Comparison of ENCODE assay signal across 17 mouse cellular contexts in the genomic region with DNA sequence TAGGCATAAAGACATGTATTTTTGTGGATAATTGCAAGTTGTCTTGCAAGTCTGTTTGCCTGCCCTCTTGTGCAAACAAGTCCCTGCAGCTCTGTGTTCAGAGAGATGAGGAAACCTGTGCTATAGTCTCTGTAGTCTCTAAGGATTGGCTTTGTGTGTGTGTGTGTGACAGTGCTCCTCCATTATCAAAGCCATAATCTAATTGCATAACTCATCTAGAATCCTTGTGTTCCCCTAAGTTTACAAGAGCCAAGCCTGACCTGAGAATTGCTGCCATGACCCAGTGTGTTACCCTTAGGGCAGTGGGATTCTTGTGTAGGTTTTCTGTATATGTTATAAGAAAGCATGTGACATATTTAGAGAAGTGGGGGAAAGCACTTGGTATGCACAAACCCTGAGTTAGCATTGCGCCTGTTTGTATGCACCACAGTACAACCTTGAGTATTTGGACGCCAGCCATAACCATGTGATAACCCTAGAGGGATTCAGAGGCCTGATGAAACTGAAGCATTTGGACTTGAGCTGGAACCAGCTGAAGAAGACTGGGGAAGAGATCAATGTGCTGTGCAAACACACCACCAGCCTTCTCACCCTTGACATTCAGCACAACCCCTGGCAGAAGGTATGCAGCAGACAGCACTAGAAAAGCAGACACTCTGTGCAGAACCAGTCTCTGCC. TPM values are rescaled to one million over a fixed set of nuclear protein-coding genes. Genes with fewer than 3 reads are reported as not detected.
DNase-seq lines count a peak whose midpoint lies in the region; TF ChIP-seq lines count a peak whose summit lies in the region.
"Had no signal": no experiment of that assay in that cellular context is flagged by ENCODE, and none has a peak within 500 bp of the region (broad histone marks: within the 10 kb centered on the region; RNA-seq: fewer than 3 reads in every experiment).

No protein-coding gene starts in this region.

- no peak overlapping the region for H3K4me3 ChIP-seq in heart, adult 2 months
- no peak overlapping the region for H3K4me3 ChIP-seq in kidney, adult 2 months (ENCODE audit: insufficient read depth, low read depth, low read length)
- H3K4me3 ChIP-seq: left cerebral cortex, adult 2 months; limb, embryonic 12.5 days; megakaryocyte, embryonic 14.5 days; neural tube, embryonic 13.5 days had no signal

- TF ChIP-seq POLR2A in heart, adult 2 months (IDR thresholded peaks at IDR 0.05; ENCODE audit: insufficient read depth, low read depth, low read length) = no peak
- TF ChIP-seq POLR2A in kidney, adult 2 months (IDR thresholded peaks at IDR 0.05; ENCODE audit: low read depth, low read length) = no peak

- H3K4me1 ChIP-seq in heart, adult 2 months (ENCODE audit: control insufficient read depth, insufficient read depth, low read length) = no peaks in the 10 kb centered on the region
- no peaks in the 10 kb centered on the region for H3K4me1 ChIP-seq in kidney, adult 2 months (ENCODE audit: control insufficient read depth, insufficient read depth, low read length)
- H3K4me1 ChIP-seq: limb, embryonic 12.5 days; megakaryocyte, embryonic 14.5 days; neural tube, embryonic 13.5 days had no signal

- H3K79me2 ChIP-seq in heart, adult 2 months (replicated peaks; ENCODE audit: control insufficient read depth, insufficient read depth, low read length) = no peaks in the 10 kb centered on the region

- no peaks in the 10 kb centered on the region for H3K27me3 ChIP-seq in heart, adult 2 months (ENCODE audit: control insufficient read depth, insufficient read depth, low read length)
- no peaks in the 10 kb centered on the region for H3K27me3 ChIP-seq in kidney, adult 2 months (replicated peaks; ENCODE audit: control insufficient read depth, insufficient read depth, low read length)
- H3K27me3 ChIP-seq: limb, embryonic 12.5 days; megakaryocyte, embryonic 14.5 days; neural tube, embryonic 13.5 days had no signal

- no peak for TF ChIP-seq EP300 in heart, adult 2 months (IDR thresholded peaks at IDR 0.05; ENCODE audit: insufficient read depth, low read depth, low read length)

- no peak overlapping the region for H3K27ac ChIP-seq in heart, adult 2 months
- H3K27ac ChIP-seq in kidney, adult 2 months (ENCODE audit: insufficient read depth, low read depth, low read length) = no peak overlapping the region
- H3K27ac ChIP-seq: left cerebral cortex, adult 2 months; limb, embryonic 12.5 days; neural tube, embryonic 13.5 days had no signal

- no peak for TF ChIP-seq CTCF in heart, adult 2 months (IDR thresholded peaks at IDR 0.05)
- no peak for TF ChIP-seq CTCF in kidney, adult 2 months (conservative IDR thresholded peaks at IDR 0.05; ENCODE audit: insufficient read depth, insufficient read length, low read depth, low read length)

- no peaks in the 10 kb centered on the region for H3K36me3 ChIP-seq in heart, adult 2 months (ENCODE audit: control insufficient read depth, insufficient read depth, low read length)
- H3K36me3 ChIP-seq in kidney, adult 2 months (ENCODE audit: control insufficient read depth, insufficient read depth, low read length) = no peaks in the 10 kb centered on the region
- H3K36me3 ChIP-seq: limb, embryonic 12.5 days; neural tube, embryonic 13.5 days had no signal

- DNase-seq in heart, adult 18-20 months = peak; percentile 30 to 37
- DNase-seq in heart, adult 2 months = no peak
- DNase-seq in kidney, adult 2 months = peak; percentile 45
- no peak for DNase-seq in kidney, postnatal 4 days
- DNase-seq in 416B (ENCODE audit: low read depth) = peak; percentile 39
- peak; percentile 86 for DNase-seq in adrenal gland, postnatal 10 days
- no peak for DNase-seq in embryo, embryonic 10.5 days (ENCODE audit: low spot score)
- no peak for DNase-seq in left cerebral cortex, adult 11 months (ENCODE audit: low spot score)
- DNase-seq: B cell, adult 2 months; cerebellum, adult 18-20 months; gastrocnemius, postnatal 36 days; thymus, adult 2 months had no signal

- 48% methylated on average over 2 of the region's 2 CpGs for WGBS in heart, adult 2 months
- 76% methylated on average over 2 of the region's 2 CpGs for WGBS in kidney, adult 2 months

- no peak overlapping the region for H3K9ac ChIP-seq in heart, adult 2 months (ENCODE audit: low read depth, low read length)
- H3K9ac ChIP-seq: limb, embryonic 12.5 days; neural tube, embryonic 13.5 days had no signal

- intact Hi-C loops in heart, adult 2 months (cut with DNase I) = no loop called here

RNA-seq across cellular contexts. Expression of a gene that starts 35.2 kb away (rescaled TPM):
- total RNA-seq in heart, adult 18-20 months (2021) = under 1 TPM; 0.08 to 0.47 TPM
- total RNA-seq in heart, adult 2 months (2021) = under 1 TPM; 0.10 to 0.14 TPM
- polyA plus RNA-seq in heart, adult 2 months (2012; rRNA removed) = 0.08 and 0.12 TPM in 2 replicates
- 0.07 TPM in 1 of 2 replicates, not detected in the other for polyA plus RNA-seq in kidney, adult 2 months (2012; rRNA removed)
- 1 to 10 TPM; 2.1 to 3.2 TPM for total RNA-seq in adrenal gland, postnatal 10 days (2021)
- polyA plus RNA-seq: large intestine, adult 2 months had no signal

RNA-seq across cellular contexts. Expression of a gene that starts 59.3 kb away (rescaled TPM):
- 1 to 10 TPM; 3.4 to 3.7 TPM for total RNA-seq in heart, adult 18-20 months (2021)
- total RNA-seq in heart, adult 2 months (2021) = 1 to 10 TPM; 3.4 to 3.6 TPM
- 2.4 and 4.2 TPM in 2 replicates for polyA plus RNA-seq in heart, adult 2 months (2012; rRNA removed)
- 3.2 and 3.4 TPM in 2 replicates for polyA plus RNA-seq in kidney, adult 2 months (2012; rRNA removed)
- 1 to 10 TPM; 5.5 to 5.8 TPM for total RNA-seq in adrenal gland, postnatal 10 days (2021)

Comparison
In these comparisons a context has a peak if more than half of its experiments do, and no peak if none do; other contexts are left out.
1. DNase-seq: peak in heart, adult 18-20 months (2 of 2), kidney, adult 2 months (single experiment), 416B (single experiment) and adrenal gland, postnatal 10 days (single experiment); none in heart, adult 2 months (0 of 2), kidney, postnatal 4 days (0 of 2), embryo, embryonic 10.5 days (single experiment) and left cerebral cortex, adult 11 months (single experiment).